Mouse (Mus musculus) erythroblast, embryonic 14.5 days (primary cell): ENCODE data around the gene Rergl.

Source experiments
- GATA1 ChIP-seq: IDR thresholded peaks from 2 replicates; pipeline ENCODE4 v1.6.1; 2012; ENCODE audit warnings: low read length, inconsistent platforms, mixed read lengths
- TAL1 ChIP-seq: IDR thresholded peaks from 3 replicates; pipeline ENCODE4 v1.6.1; 2012; ENCODE audit warnings: low read length, inconsistent platforms, mixed read lengths

GRCm38 (mm10) chr6:139460470-139460869 is 41.3 kb downstream of the Rergl start:
- TF ChIP-seq GATA1 (no peak), TAL1 (no peak)
